Mouse (Mus musculus) erythroblast, embryonic 14.5 days (primary cell): ENCODE results near the gene Mapt.

Experiments used
- GATA1 ChIP-seq: IDR thresholded peaks from 2 replicates; pipeline ENCODE4 v1.6.1; 2012; ENCODE audit warnings: low read length, inconsistent platforms, mixed read lengths
- TAL1 ChIP-seq: IDR thresholded peaks from 3 replicates; pipeline ENCODE4 v1.6.1; 2012; ENCODE audit warnings: low read length, inconsistent platforms, mixed read lengths

GRCm38 (mm10) chr11:104233101-104233500, 1.9 kb downstream of the Mapt start:
- no peak for TF ChIP-seq TAL1
- no peak for TF ChIP-seq GATA1
